Mouse (Mus musculus): Measurements from ENCODE around the gene Cpsf6. TPM values are rescaled to one million over a fixed set of nuclear protein-coding genes. Genes with fewer than 3 reads are reported as not detected.

Gene Cpsf6
- polyA plus RNA-seq (2015; fragmentation: Nextera tagmentation; extraction: Ambion mirVana) = 49.4 and 50.5 TPM in 2 replicates

- no peak for ATAC-seq (ENCODE audit: low read depth)
- Histone ChIP-seq H3K4me3 (ENCODE audit: low read depth, low read length) (no peak within 1 kb of the TSS), H3K4me1 (ENCODE audit: control insufficient read depth, low read depth, low read length) (peaks cover 13% of the 10 kb centered on the region), H3K27me3 (ENCODE audit: control insufficient read depth, insufficient read depth, low read depth, low read length) (no peaks in the 10 kb centered on the region), H3K36me3 (ENCODE audit: control insufficient read depth, insufficient read depth) (no peaks in the 10 kb centered on the region), H3K27ac (ENCODE audit: low read length) (no peak within 1 kb of the TSS), H3K9ac (ENCODE audit: low read depth, low read length) (no peak within 1 kb of the TSS), H3K9me3 (replicated peaks; ENCODE audit: control insufficient read depth, low read length) (no peaks in the 10 kb centered on the region), H3K4me2 (ENCODE audit: low read depth, low read length) (no peak within 1 kb of the TSS)
- 47% methylated on average over 6 of the region's 6 CpGs for WGBS (ENCODE audit: insufficient replicate concordance)
These were observed at the start of gene Cpsf6 for GRCm38 (mm10) chr10:117379908-117380307. TSS of gene Cpsf6 (minus strand) at chr10:117380015.

GRCm38 (mm10) chr10:117426615-117426969 is 46.8 kb upstream of the Cpsf6 start:
- Histone ChIP-seq H3K27me3 (ENCODE audit: control insufficient read depth, insufficient read depth, low read depth, low read length) (no peaks in the 10 kb centered on the region), H3K36me3 (ENCODE audit: control insufficient read depth, insufficient read depth) (no peaks in the 10 kb centered on the region), H3K4me3 (ENCODE audit: low read depth, low read length) (no peak overlapping the region), H3K27ac (ENCODE audit: low read length) (no peak overlapping the region), H3K4me1 (ENCODE audit: control insufficient read depth, low read depth, low read length) (no peaks in the 10 kb centered on the region), H3K9ac (ENCODE audit: low read depth, low read length) (no peak overlapping the region), H3K4me2 (ENCODE audit: low read depth, low read length) (no peak overlapping the region), H3K9me3 (replicated peaks; ENCODE audit: control insufficient read depth, low read length) (no peaks in the 10 kb centered on the region)
- ATAC-seq (ENCODE audit: low read depth) = no peak
- WGBS (ENCODE audit: insufficient replicate concordance) = 45% methylated on average over 1 of the region's 1 CpGs

GRCm38 (mm10) chr10:117425907-117426614 is 46.2 kb upstream of the Cpsf6 start:
- ATAC-seq (ENCODE audit: low read depth) = no peak
- no peak overlapping the region for H3K4me2 ChIP-seq (ENCODE audit: low read depth, low read length)
- H3K4me1 ChIP-seq (ENCODE audit: control insufficient read depth, low read depth, low read length) = no peaks in the 10 kb centered on the region
- H3K27me3 ChIP-seq (ENCODE audit: control insufficient read depth, insufficient read depth, low read depth, low read length) = no peaks in the 10 kb centered on the region
- no peak overlapping the region for H3K4me3 ChIP-seq (ENCODE audit: low read depth, low read length)
- no peak overlapping the region for H3K9ac ChIP-seq (ENCODE audit: low read depth, low read length)
- no peaks in the 10 kb centered on the region for H3K9me3 ChIP-seq (replicated peaks; ENCODE audit: control insufficient read depth, low read length)
- H3K27ac ChIP-seq (ENCODE audit: low read length) = no peak overlapping the region
- no peaks in the 10 kb centered on the region for H3K36me3 ChIP-seq (ENCODE audit: control insufficient read depth, insufficient read depth)
- WGBS (ENCODE audit: insufficient replicate concordance) = 59% methylated on average over 11 of the region's 11 CpGs

- Histone ChIP-seq H3K27me3 (ENCODE audit: control insufficient read depth, insufficient read depth, low read depth, low read length) (no peaks in the 10 kb centered on the region), H3K36me3 (ENCODE audit: control insufficient read depth, insufficient read depth) (no peaks in the 10 kb centered on the region), H3K27ac (ENCODE audit: low read length) (no peak overlapping the region), H3K4me3 (ENCODE audit: low read depth, low read length) (no peak overlapping the region), H3K9me3 (replicated peaks; ENCODE audit: control insufficient read depth, low read length) (no peaks in the 10 kb centered on the region), H3K9ac (ENCODE audit: low read depth, low read length) (no peak overlapping the region), H3K4me1 (ENCODE audit: control insufficient read depth, low read depth, low read length) (no peaks in the 10 kb centered on the region), H3K4me2 (ENCODE audit: low read depth, low read length) (no peak overlapping the region)
- ATAC-seq (ENCODE audit: low read depth) = no peak
- 74% methylated on average over 5 of the region's 5 CpGs for WGBS (ENCODE audit: insufficient replicate concordance)
These were observed 45.2 kb upstream of the Cpsf6 start for GRCm38 (mm10) chr10:117425013-117425412.

GRCm38 (mm10) chr10:117424146-117424905 is 44.5 kb upstream of the Cpsf6 start:
- H3K27ac ChIP-seq (ENCODE audit: low read length) = no peak overlapping the region
- H3K9me3 ChIP-seq (replicated peaks; ENCODE audit: control insufficient read depth, low read length) = no peaks in the 10 kb centered on the region
- no peaks in the 10 kb centered on the region for H3K27me3 ChIP-seq (ENCODE audit: control insufficient read depth, insufficient read depth, low read depth, low read length)
- no peak overlapping the region for H3K4me3 ChIP-seq (ENCODE audit: low read depth, low read length)
- H3K36me3 ChIP-seq (ENCODE audit: control insufficient read depth, insufficient read depth) = no peaks in the 10 kb centered on the region
- no peaks in the 10 kb centered on the region for H3K4me1 ChIP-seq (ENCODE audit: control insufficient read depth, low read depth, low read length)
- no peak for ATAC-seq (ENCODE audit: low read depth)
- no peak overlapping the region for H3K9ac ChIP-seq (ENCODE audit: low read depth, low read length)
- H3K4me2 ChIP-seq (ENCODE audit: low read depth, low read length) = no peak overlapping the region
- WGBS (ENCODE audit: insufficient replicate concordance) = 39% methylated on average over 3 of the region's 3 CpGs

DNA sequence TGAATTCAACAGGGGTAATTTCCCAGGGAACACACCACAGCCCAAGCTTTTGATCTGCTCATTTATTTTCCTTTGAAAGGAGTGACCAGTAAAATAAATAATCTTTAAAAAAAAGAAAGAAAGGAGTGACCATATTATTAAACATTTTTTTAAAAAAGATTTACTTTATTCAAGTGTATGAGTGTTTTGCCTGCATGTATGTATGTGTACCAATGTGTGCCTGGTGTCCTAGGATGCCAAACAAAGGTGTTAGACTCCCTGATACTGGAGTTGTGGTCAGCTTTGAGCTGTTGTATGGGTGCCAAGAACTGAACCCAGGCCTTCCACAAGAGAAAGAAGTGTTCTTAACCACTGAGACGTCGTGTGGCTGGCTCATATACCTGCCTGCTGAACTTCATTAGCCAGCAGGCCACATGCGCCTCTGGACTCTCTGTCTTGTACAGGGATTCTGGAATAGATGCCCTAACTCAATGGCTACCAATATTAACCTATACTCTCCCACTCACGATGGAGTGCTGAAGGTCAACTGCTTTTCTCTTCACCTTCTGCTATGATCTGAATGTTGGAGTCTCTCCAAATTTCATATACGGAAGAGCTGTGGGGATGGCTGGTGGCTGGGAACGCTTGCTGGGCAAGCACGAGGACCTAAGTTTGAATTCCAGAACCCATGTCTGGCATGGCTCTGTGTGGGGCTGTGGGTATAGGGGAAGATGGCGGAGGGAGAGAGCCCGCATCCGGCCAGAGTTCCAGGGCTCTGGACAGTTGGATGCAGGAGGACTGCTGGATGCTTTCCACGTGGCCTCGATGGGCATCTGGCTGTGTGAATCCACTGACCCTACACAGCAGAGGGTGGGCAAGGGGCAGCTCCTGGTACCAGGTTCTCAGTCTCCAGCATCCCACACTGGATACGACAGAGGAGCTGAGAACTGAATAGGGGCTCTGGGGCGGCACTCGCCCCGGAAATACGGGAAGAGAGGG is 43.5 kb upstream of the Cpsf6 start:
- 68% methylated on average over 17 of the region's 17 CpGs for WGBS (ENCODE audit: insufficient replicate concordance)
- ATAC-seq (ENCODE audit: low read depth) = no peak
- no peak overlapping the region for H3K9ac ChIP-seq (ENCODE audit: low read depth, low read length)

GRCm38 (mm10) chr10:117422174-117422808 is 42.5 kb upstream of the Cpsf6 start:
- no peaks in the 10 kb centered on the region for H3K36me3 ChIP-seq (ENCODE audit: control insufficient read depth, insufficient read depth)
- H3K27me3 ChIP-seq (ENCODE audit: control insufficient read depth, insufficient read depth, low read depth, low read length) = no peaks in the 10 kb centered on the region
- no peak overlapping the region for H3K27ac ChIP-seq (ENCODE audit: low read length)
- no peak overlapping the region for H3K4me3 ChIP-seq (ENCODE audit: low read depth, low read length)
- H3K9me3 ChIP-seq (replicated peaks; ENCODE audit: control insufficient read depth, low read length) = no peaks in the 10 kb centered on the region
- peaks cover 10% of the 10 kb centered on the region for H3K4me1 ChIP-seq (ENCODE audit: control insufficient read depth, low read depth, low read length)
- ATAC-seq (ENCODE audit: low read depth) = no peak
- H3K9ac ChIP-seq (ENCODE audit: low read depth, low read length) = no peak overlapping the region
- no peak overlapping the region for H3K4me2 ChIP-seq (ENCODE audit: low read depth, low read length)
- 68% methylated on average over 6 of the region's 6 CpGs for WGBS (ENCODE audit: insufficient replicate concordance)

More for the DNA sequence above, 43.5 kb upstream of the Cpsf6 start:
- H3K4me3 ChIP-seq (ENCODE audit: low read depth, low read length) = no peak overlapping the region
- no peaks in the 10 kb centered on the region for H3K36me3 ChIP-seq (ENCODE audit: control insufficient read depth, insufficient read depth)
- H3K27me3 ChIP-seq (ENCODE audit: control insufficient read depth, insufficient read depth, low read depth, low read length) = no peaks in the 10 kb centered on the region
- no peak overlapping the region for H3K27ac ChIP-seq (ENCODE audit: low read length)
- H3K4me1 ChIP-seq (ENCODE audit: control insufficient read depth, low read depth, low read length) = peaks cover 4% of the 10 kb centered on the region
- no peaks in the 10 kb centered on the region for H3K9me3 ChIP-seq (replicated peaks; ENCODE audit: control insufficient read depth, low read length)
- H3K4me2 ChIP-seq (ENCODE audit: low read depth, low read length) = no peak overlapping the region

- ATAC-seq (ENCODE audit: low read depth) = no peak
- Histone ChIP-seq H3K9ac (ENCODE audit: low read depth, low read length) (no peak overlapping the region), H3K9me3 (replicated peaks; ENCODE audit: control insufficient read depth, low read length) (no peaks in the 10 kb centered on the region), H3K36me3 (ENCODE audit: control insufficient read depth, insufficient read depth) (no peaks in the 10 kb centered on the region), H3K27ac (ENCODE audit: low read length) (no peak overlapping the region), H3K4me2 (ENCODE audit: low read depth, low read length) (no peak overlapping the region), H3K4me3 (ENCODE audit: low read depth, low read length) (no peak overlapping the region), H3K4me1 (ENCODE audit: control insufficient read depth, low read depth, low read length) (peaks cover 11% of the 10 kb centered on the region), H3K27me3 (ENCODE audit: control insufficient read depth, insufficient read depth, low read depth, low read length) (no peaks in the 10 kb centered on the region)
- WGBS (ENCODE audit: insufficient replicate concordance) = 67% methylated on average over 7 of the region's 7 CpGs
These were observed 41.7 kb upstream of the Cpsf6 start for GRCm38 (mm10) chr10:117421283-117422107.

Measured in liver, embryonic 16.5 days (tissue).